Mouse (Mus musculus): ENCODE measurements around the gene Tigd3. TPM values are rescaled to one million over a fixed set of nuclear protein-coding genes. Genes with fewer than 3 reads are reported as not detected.
A peak's percentile ranks its signal among the peaks of the same experiment; 100 is the strongest.

Gene Tigd3
- polyA plus RNA-seq, 2 experiments from 2014 or later: 0.29 to 0.58 TPM

- peak; percentile 62 for ATAC-seq
These were observed 18.9 kb downstream of the Tigd3 start, which contains the start of gene Frmd8 for GRCm38 (mm10) chr19:5874969-5875480. TSS of gene Frmd8 (minus strand) at chr19:5875274.

GRCm38 (mm10) chr19:5874391-5874968, 19.5 kb downstream of the Tigd3 start:
- ATAC-seq: no peak

- ATAC-seq: no peak
These were observed 20.9 kb downstream of the Tigd3 start for GRCm38 (mm10) chr19:5872931-5873556.

- no peak for ATAC-seq
These were observed 21.4 kb downstream of the Tigd3 start for GRCm38 (mm10) chr19:5872528-5872927.

GRCm38 (mm10) chr19:5871683-5872082, 22.3 kb downstream of the Tigd3 start:
- no peak for ATAC-seq

GRCm38 (mm10) chr19:5871273-5871672, 22.7 kb downstream of the Tigd3 start:
- peak; percentile 17 for ATAC-seq

- no peak for ATAC-seq
These were observed 25.9 kb downstream of the Tigd3 start for GRCm38 (mm10) chr19:5868096-5868495.

- ATAC-seq: no peak
These were observed 29.1 kb downstream of the Tigd3 start for GRCm38 (mm10) chr19:5864710-5865398.

- ATAC-seq: no peak
These were observed 30.2 kb downstream of the Tigd3 start for GRCm38 (mm10) chr19:5863776-5864175.

- ATAC-seq: no peak
These were observed 31.4 kb downstream of the Tigd3 start for GRCm38 (mm10) chr19:5862335-5863085.

GRCm38 (mm10) chr19:5856604-5857003, 37.3 kb downstream of the Tigd3 start:
- no peak for ATAC-seq

- no peak for ATAC-seq
These were observed 41.8 kb downstream of the Tigd3 start for GRCm38 (mm10) chr19:5852035-5852722.

- ATAC-seq: no peak
These were observed 42.4 kb downstream of the Tigd3 start for GRCm38 (mm10) chr19:5851481-5851971.

GRCm38 (mm10) chr19:5850860-5851259, 43.1 kb downstream of the Tigd3 start:
- ATAC-seq: no peak

- peak; percentile 30 for ATAC-seq
These were observed 44.0 kb downstream of the Tigd3 start for GRCm38 (mm10) chr19:5849843-5850527.

- no peak for ATAC-seq
These were observed 44.9 kb downstream of the Tigd3 start for GRCm38 (mm10) chr19:5848826-5849672.

GRCm38 (mm10) chr19:5848032-5848825, 45.7 kb downstream of the Tigd3 start:
- ATAC-seq: no peak

GRCm38 (mm10) chr19:5847306-5847796, 46.6 kb downstream of the Tigd3 start:
- no peak for ATAC-seq

- ATAC-seq: no peak
These were observed 47.2 kb downstream of the Tigd3 start for GRCm38 (mm10) chr19:5846557-5847305.
